Mouse (Mus musculus) neutrophil, adult 83 days (primary cell): Measurements from ENCODE around the gene Gorasp2. TPM values are rescaled to one million over a fixed set of nuclear protein-coding genes. Genes with fewer than 3 reads are reported as not detected.

Experiments
- total RNA-seq, 2 experiments: library from RNA; stranded (reverse); gene quantifications; one replicate each; pipeline ENCODE4 v1.2.4; 2023

The Gorasp2 gene
- 10 to 100 TPM; 50.9 to 52.9 TPM for total RNA-seq

DNA sequence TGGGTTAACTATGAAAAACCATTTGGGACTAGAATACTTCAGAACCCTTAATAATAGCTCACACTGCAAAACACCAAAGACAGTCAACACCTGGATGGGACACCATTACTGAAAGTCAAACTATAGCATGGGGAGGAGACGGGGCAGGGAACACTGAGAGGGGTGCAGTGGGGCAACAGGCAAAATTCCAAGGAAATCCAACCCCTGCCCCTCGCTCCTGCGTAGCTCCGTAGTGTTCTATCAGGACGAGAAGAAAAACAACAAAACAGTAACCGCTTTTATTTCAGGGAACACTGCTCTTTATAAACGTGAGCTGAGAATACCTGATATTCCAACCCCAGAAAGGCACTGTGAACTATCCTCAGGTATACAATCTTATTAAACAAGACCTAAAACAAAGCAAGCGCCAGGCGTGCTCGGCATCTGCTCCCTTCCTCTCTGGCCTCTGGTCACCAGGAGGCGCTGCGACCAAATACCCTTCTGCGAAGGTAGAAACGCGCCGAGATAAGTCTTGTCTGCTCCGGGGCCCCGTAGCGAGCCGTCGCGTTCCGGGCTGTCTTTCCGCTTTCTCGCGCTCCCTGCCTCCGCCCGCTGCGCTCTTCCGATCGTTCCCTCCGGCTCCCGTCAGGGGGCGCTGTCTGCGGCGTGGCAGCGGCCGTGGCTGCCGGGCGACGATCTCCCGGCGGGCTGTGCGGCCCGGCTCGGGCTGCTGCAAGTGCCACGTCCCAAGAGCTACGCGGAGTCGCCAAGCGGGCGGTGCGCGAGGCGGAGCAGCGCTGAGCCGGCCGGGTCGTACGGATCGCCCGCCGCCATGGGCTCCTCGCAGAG, at the start of gene Gorasp2:
Gorasp2 (plus strand) TSS at position 690 of the 828 bp plus-strand sequence.

DNA sequence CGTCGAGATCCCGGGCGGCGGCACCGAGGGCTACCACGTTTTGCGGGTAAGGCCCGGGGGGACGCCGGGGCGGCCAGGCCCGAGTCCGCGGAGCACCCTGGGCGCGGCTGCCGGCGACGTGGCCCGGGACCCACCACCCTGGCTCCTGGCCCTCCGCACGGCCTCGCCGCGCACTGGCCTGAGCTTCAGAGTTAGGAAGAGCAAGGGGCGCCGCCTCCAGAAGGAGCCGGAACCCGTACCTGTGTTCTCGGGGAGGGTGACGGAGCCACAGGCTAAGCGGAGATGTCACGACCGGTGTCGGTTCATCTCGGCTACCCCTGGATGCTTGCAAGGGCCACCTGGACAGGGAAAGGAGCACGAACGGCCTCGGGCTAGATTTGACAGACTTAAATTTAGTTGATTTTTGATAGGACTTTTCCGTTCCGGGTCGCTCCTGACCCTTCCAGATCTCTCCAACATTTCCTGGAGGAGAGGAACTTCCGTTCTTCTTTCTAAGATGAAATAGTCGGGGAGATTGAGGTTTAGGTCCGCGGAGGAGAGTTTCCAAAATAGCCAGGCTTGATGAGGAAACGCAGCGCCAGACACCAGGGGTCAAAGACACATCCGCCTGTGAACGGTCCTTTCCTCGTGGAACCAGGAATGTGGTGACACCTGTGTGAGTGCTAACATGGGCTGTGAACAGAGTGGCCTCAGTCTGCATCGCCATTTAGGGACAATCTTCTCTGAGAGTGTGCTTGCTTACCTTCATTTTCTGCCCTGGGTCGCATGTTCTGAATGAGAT, 529 bp downstream of the Gorasp2 start, which contains the start of gene Gm26558:
Gm26558 (minus strand) TSS at position 394 of the 781 bp plus-strand sequence.

Other genes starting within 250 kb of the Gorasp2 start
- not detected for gene Sp5, start 186.7 kb upstream of the Gorasp2 start, total RNA-seq
- gene Erich2, start 152.8 kb upstream of the Gorasp2 start, total RNA-seq, result not detected
- under 1 TPM in 1 of 2 experiments, not detected in 1; 0.26 TPM for gene Gad1, start 108.5 kb upstream of the Gorasp2 start, total RNA-seq
- gene Gm26558, start 532 bp downstream of the Gorasp2 start, total RNA-seq, result not detected
- gene Tlk1, start 164.2 kb downstream of the Gorasp2 start, total RNA-seq, result 10 to 100 TPM; 51.1 to 60.3 TPM